Mouse (Mus musculus): ENCODE results near the gene Phc3. TPM values are rescaled to one million over a fixed set of nuclear protein-coding genes. Genes with fewer than 3 reads are reported as not detected.

Gene Phc3
- polyA plus RNA-seq, 1 experiment: 4.8 TPM

DNA sequence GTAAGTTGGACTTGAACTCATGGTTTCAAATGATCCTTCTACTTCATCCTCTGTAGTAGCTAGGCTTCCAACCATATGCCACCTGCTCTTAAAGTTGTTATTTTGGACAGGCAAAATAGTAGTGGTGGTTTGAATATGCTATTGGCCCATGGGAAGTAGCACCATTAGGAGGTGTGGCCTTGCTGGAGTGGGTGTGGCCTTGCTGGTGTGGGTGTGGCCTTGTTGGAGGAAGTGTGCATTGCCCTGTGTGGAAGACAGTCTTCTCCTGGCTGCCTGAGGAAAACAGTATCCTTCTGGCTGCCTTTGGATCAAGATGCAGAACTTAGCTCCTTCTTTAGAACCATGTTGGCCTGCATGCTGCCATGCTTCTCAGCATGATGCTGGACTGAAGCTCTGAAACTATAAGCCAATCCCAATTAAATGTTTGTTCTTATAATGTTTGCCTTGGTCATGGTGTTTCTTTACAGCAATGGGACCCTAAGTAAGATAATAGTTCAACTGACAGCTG is 23.9 kb upstream of the Phc3 start:
- Histone ChIP-seq H3K4me2 (ENCODE audit: low read depth) (no peak overlapping the region), H3K4me3 (no peak overlapping the region), H3ac (ENCODE audit: control insufficient read depth, insufficient read length) (no peak overlapping the region), H3K36me3 (ENCODE audit: control insufficient read depth, insufficient read depth) (no peaks in the 10 kb centered on the region), H3K79me2 (ENCODE audit: control insufficient read depth, insufficient read depth) (peaks cover 22% of the 10 kb centered on the region), H3K27me3 (ENCODE audit: control insufficient read depth, insufficient read depth, insufficient read length) (no peaks in the 10 kb centered on the region)
- TF ChIP-seq TCF3 (IDR thresholded peaks at IDR 0.05; ENCODE audit: insufficient read length, low read depth) (no peak), MYOG (IDR thresholded peaks at IDR 0.05; ENCODE audit: control insufficient read depth in 1 of 3, insufficient read depth in 1 of 3, insufficient read length in 2 of 3, low read depth in 2 of 3) (no peak), E2F4 (IDR thresholded peaks at IDR 0.05; ENCODE audit: insufficient read depth) (no peak), POLR2A (IDR thresholded peaks at IDR 0.05; ENCODE audit: insufficient read length, low read depth) (no peak), SRF (IDR thresholded peaks at IDR 0.05; ENCODE audit: control insufficient read depth, insufficient read length, low read depth) (no peak), TCF12 (IDR thresholded peaks at IDR 0.05; ENCODE audit: insufficient read depth, poor library complexity, severe bottlenecking) (no peak), USF1 (IDR thresholded peaks at IDR 0.05; ENCODE audit: low read depth) (no peak), REST (IDR thresholded peaks at IDR 0.05; ENCODE audit: insufficient read depth, insufficient read length) (no peak), MAX (IDR thresholded peaks at IDR 0.05; ENCODE audit: low read depth) (no peak), CEBPB (IDR thresholded peaks at IDR 0.05; ENCODE audit: insufficient read depth, poor library complexity, severe bottlenecking) (no peak), POLR2AphosphoS2 (IDR thresholded peaks at IDR 0.05; ENCODE audit: insufficient read length, low read depth) (no peak), MYOD1 (IDR thresholded peaks at IDR 0.05; ENCODE audit: control insufficient read depth in 1 of 3, insufficient read length in 2 of 3, low read depth in 2 of 3) (no peak)

GRCm38 (mm10) chr3:30992161-30992560 is 22.9 kb upstream of the Phc3 start:
- Histone ChIP-seq H3K4me2 (ENCODE audit: low read depth) (no peak overlapping the region), H3K36me3 (ENCODE audit: control insufficient read depth, insufficient read depth) (no peaks in the 10 kb centered on the region), H3K27me3 (ENCODE audit: control insufficient read depth, insufficient read depth, insufficient read length) (no peaks in the 10 kb centered on the region)

DNA sequence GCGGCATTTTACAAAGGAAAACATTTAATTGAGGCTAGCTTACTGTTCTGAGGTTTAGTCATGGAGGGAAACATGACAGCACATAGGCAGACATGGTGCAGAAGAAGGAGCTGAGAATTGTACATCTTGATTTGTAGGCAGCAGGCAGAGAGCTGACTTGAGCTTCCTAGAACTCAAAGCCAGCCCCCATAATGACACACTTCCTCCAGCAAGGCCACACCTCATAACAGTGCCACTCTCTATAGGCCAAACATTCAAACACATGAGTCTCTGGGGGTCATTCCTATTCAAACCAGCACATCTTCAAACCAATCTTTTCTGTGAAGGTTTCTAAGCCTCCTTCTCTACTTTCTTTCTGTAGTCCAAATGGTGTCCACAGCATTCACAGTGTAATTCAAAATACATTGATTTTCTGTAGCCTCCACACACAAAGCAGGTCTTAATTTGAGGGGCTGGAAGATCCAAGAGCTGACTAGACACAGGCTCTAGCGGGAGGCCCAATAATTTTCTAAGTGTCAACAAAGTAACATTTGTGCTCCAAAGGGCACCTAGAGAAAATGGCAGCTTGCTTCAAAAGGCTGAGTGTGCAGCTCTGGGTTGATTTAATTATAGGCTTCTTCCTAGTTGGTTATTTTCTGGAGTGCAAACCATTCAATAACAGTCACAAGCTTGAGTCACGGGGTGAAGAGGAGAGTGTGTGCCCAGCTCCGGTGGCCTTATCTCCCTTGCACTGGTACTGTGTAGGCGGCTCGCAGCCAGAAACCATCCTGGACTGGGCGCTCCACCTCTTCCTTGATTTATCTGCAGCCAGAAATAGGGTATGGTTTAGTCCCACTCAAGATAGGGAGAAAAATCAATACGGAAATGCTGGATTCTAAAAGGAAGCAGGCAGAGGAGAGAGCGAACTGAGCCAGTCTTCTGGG is 18.4 kb upstream of the Phc3 start:
- TF ChIP-seq CEBPB (IDR thresholded peaks at IDR 0.05; ENCODE audit: insufficient read depth, poor library complexity, severe bottlenecking) (no peak), MAX (IDR thresholded peaks at IDR 0.05; ENCODE audit: low read depth) (no peak), TCF12 (IDR thresholded peaks at IDR 0.05; ENCODE audit: insufficient read depth, poor library complexity, severe bottlenecking) (no peak), REST (IDR thresholded peaks at IDR 0.05; ENCODE audit: insufficient read depth, insufficient read length) (no peak), E2F4 (IDR thresholded peaks at IDR 0.05; ENCODE audit: insufficient read depth) (no peak), SRF (IDR thresholded peaks at IDR 0.05; ENCODE audit: control insufficient read depth, insufficient read length, low read depth) (no peak), USF1 (IDR thresholded peaks at IDR 0.05; ENCODE audit: low read depth) (no peak), POLR2AphosphoS2 (IDR thresholded peaks at IDR 0.05; ENCODE audit: insufficient read length, low read depth) (no peak), MYOD1 (IDR thresholded peaks at IDR 0.05; ENCODE audit: control insufficient read depth in 1 of 3, insufficient read length in 2 of 3, low read depth in 2 of 3) (no peak), MYOG (IDR thresholded peaks at IDR 0.05; ENCODE audit: control insufficient read depth in 1 of 3, insufficient read depth in 1 of 3, insufficient read length in 2 of 3, low read depth in 2 of 3) (no peak), POLR2A (IDR thresholded peaks at IDR 0.05; ENCODE audit: insufficient read length, low read depth) (no peak), TCF3 (IDR thresholded peaks at IDR 0.05; ENCODE audit: insufficient read length, low read depth) (no peak)
- Histone ChIP-seq H3K4me3 (no peak overlapping the region), H3K27me3 (ENCODE audit: control insufficient read depth, insufficient read depth, insufficient read length) (no peaks in the 10 kb centered on the region), H3K79me2 (ENCODE audit: control insufficient read depth, insufficient read depth) (no peaks in the 10 kb centered on the region), H3K36me3 (ENCODE audit: control insufficient read depth, insufficient read depth) (no peaks in the 10 kb centered on the region), H3K4me2 (ENCODE audit: low read depth) (no peak overlapping the region), H3ac (ENCODE audit: control insufficient read depth, insufficient read length) (no peak overlapping the region)

More at GRCm38 (mm10) chr3:30992161-30992560, 22.9 kb upstream of the Phc3 start:
- Histone ChIP-seq H3K79me2 (ENCODE audit: control insufficient read depth, insufficient read depth) (peaks cover 12% of the 10 kb centered on the region), H3ac (ENCODE audit: control insufficient read depth, insufficient read length) (no peak overlapping the region), H3K4me3 (no peak overlapping the region)
- TF ChIP-seq REST (IDR thresholded peaks at IDR 0.05; ENCODE audit: insufficient read depth, insufficient read length) (no peak), POLR2AphosphoS2 (IDR thresholded peaks at IDR 0.05; ENCODE audit: insufficient read length, low read depth) (no peak), TCF3 (IDR thresholded peaks at IDR 0.05; ENCODE audit: insufficient read length, low read depth) (no peak), TCF12 (IDR thresholded peaks at IDR 0.05; ENCODE audit: insufficient read depth, poor library complexity, severe bottlenecking) (no peak), E2F4 (IDR thresholded peaks at IDR 0.05; ENCODE audit: insufficient read depth) (no peak), USF1 (IDR thresholded peaks at IDR 0.05; ENCODE audit: low read depth) (no peak), SRF (IDR thresholded peaks at IDR 0.05; ENCODE audit: control insufficient read depth, insufficient read length, low read depth) (no peak), MYOG (IDR thresholded peaks at IDR 0.05; ENCODE audit: control insufficient read depth in 1 of 3, insufficient read depth in 1 of 3, insufficient read length in 2 of 3, low read depth in 2 of 3) (no peak), POLR2A (IDR thresholded peaks at IDR 0.05; ENCODE audit: insufficient read length, low read depth) (no peak), MYOD1 (IDR thresholded peaks at IDR 0.05; ENCODE audit: control insufficient read depth in 1 of 3, insufficient read length in 2 of 3, low read depth in 2 of 3) (no peak), CEBPB (IDR thresholded peaks at IDR 0.05; ENCODE audit: insufficient read depth, poor library complexity, severe bottlenecking) (no peak), MAX (IDR thresholded peaks at IDR 0.05; ENCODE audit: low read depth) (no peak)

DNA sequence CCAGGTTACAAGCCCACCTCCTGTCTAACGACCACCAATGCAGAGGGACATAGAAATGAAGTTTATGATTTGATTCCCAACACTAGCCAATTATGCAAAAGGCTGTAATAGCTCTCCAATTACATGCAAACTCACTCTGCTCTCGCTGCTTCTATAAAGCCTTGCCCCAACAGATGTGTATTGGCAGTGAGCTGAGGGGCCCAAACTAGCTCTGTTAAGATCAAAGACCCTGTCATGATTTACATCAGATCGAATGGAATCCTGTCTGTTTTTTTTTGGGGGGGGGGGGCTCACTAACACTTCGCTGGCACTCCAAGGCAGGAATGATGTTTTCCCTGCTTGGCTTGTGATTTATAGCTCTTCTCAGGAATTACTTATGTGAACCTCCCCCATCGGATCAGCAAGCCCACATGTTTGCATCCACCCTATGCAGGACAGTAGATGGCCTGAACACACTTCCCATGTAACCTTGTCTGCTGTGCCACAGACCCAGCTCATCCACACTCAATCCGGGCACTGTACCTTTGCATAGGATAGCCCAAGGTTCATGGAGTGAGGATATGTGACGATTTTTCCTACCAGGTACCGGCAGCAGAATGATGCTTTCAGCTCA is 13.8 kb upstream of the Phc3 start:
- H3K4me3 ChIP-seq: no peak overlapping the region
- TF ChIP-seq USF1 (IDR thresholded peaks at IDR 0.05; ENCODE audit: low read depth): no peak
- no peak for TF ChIP-seq SRF (IDR thresholded peaks at IDR 0.05; ENCODE audit: control insufficient read depth, insufficient read length, low read depth)
- no peak for TF ChIP-seq TCF3 (IDR thresholded peaks at IDR 0.05; ENCODE audit: insufficient read length, low read depth)
- no peak for TF ChIP-seq CEBPB (IDR thresholded peaks at IDR 0.05; ENCODE audit: insufficient read depth, poor library complexity, severe bottlenecking)
- no peak for TF ChIP-seq REST (IDR thresholded peaks at IDR 0.05; ENCODE audit: insufficient read depth, insufficient read length)
- TF ChIP-seq E2F4 (IDR thresholded peaks at IDR 0.05; ENCODE audit: insufficient read depth): no peak
- no peak for TF ChIP-seq POLR2AphosphoS2 (IDR thresholded peaks at IDR 0.05; ENCODE audit: insufficient read length, low read depth)
- no peak for TF ChIP-seq TCF12 (IDR thresholded peaks at IDR 0.05; ENCODE audit: insufficient read depth, poor library complexity, severe bottlenecking)
- no peak for TF ChIP-seq MAX (IDR thresholded peaks at IDR 0.05; ENCODE audit: low read depth)
- no peak for TF ChIP-seq MYOD1 (IDR thresholded peaks at IDR 0.05; ENCODE audit: control insufficient read depth in 1 of 3, insufficient read length in 2 of 3, low read depth in 2 of 3)
- no peak for TF ChIP-seq MYOG (IDR thresholded peaks at IDR 0.05; ENCODE audit: control insufficient read depth in 1 of 3, insufficient read depth in 1 of 3, insufficient read length in 2 of 3, low read depth in 2 of 3)
- TF ChIP-seq POLR2A (IDR thresholded peaks at IDR 0.05; ENCODE audit: insufficient read length, low read depth): no peak

More for the DNA sequence above, 13.8 kb upstream of the Phc3 start:
- Histone ChIP-seq H3K4me2 (ENCODE audit: low read depth) (no peak overlapping the region), H3K27me3 (ENCODE audit: control insufficient read depth, insufficient read depth, insufficient read length) (no peaks in the 10 kb centered on the region), H3ac (ENCODE audit: control insufficient read depth, insufficient read length) (no peak overlapping the region), H3K36me3 (ENCODE audit: control insufficient read depth, insufficient read depth) (no peaks in the 10 kb centered on the region), H3K79me2 (ENCODE audit: control insufficient read depth, insufficient read depth) (no peaks in the 10 kb centered on the region)

Data from myocyte (in vitro differentiated cells).